Mouse (Mus musculus) lung, embryonic 15.5 days (tissue): Measurements from ENCODE around the gene Zbed5. TPM values are rescaled to one million over a fixed set of nuclear protein-coding genes. Genes with fewer than 3 reads are reported as not detected.
"Not testable (repeated sequence)": the region's sequence is repeated elsewhere in the genome, so short reads cannot be mapped to it uniquely, and the experiment has no call there.

Experiments used
- ATAC-seq: fragments of 200-750 bp; cut with Nextera tagmentation; 2 replicates; pipeline ENCODE4 v1.8.0; 2017; ENCODE audit warnings: moderate number of reproducible peaks, borderline replicate concordance; ENCODE audit not compliant: low FRiP score, low TSS enrichment; ENCODE audit errors: extremely low read depth
- H3K27ac ChIP-seq: fragments of 300-500 bp; sonication (generic); 2 replicates; pipeline ENCODE4 v1.5.1; 2015; ENCODE audit warnings: moderate library complexity, mild to moderate bottlenecking, inconsistent platforms
- H3K27me3 ChIP-seq: fragments of 300-500 bp; sonication (generic); 2 replicates; pipeline ENCODE4 v1.6.1; 2015; ENCODE audit warnings: inconsistent platforms
- H3K36me3 ChIP-seq: fragments of 300-500 bp; sonication (generic); 2 replicates; pipeline ENCODE4 v1.6.1; 2015; ENCODE audit warnings: inconsistent platforms
- H3K4me1 ChIP-seq: fragments of 300-500 bp; sonication (generic); 2 replicates; pipeline ENCODE4 v1.6.1; 2015; ENCODE audit warnings: inconsistent platforms
- H3K4me2 ChIP-seq: fragments of 300-500 bp; sonication (generic); 2 replicates; pipeline ENCODE4 v1.6.1; 2015; ENCODE audit warnings: inconsistent platforms, mild to moderate bottlenecking, moderate library complexity
- H3K4me3 ChIP-seq: fragments of 300-500 bp; sonication (generic); 2 replicates; pipeline ENCODE4 v1.5.1; 2015; ENCODE audit warnings: mild to moderate bottlenecking, inconsistent platforms
- H3K9ac ChIP-seq: fragments of 300-500 bp; sonication (generic); 2 replicates; pipeline ENCODE4 v1.6.1; 2015; ENCODE audit warnings: inconsistent platforms
- H3K9me3 ChIP-seq: fragments of 300-500 bp; sonication (generic); 2 replicates; pipeline ENCODE4 v1.6.1; 2016; ENCODE audit warnings: inconsistent platforms
- WGBS: fragments of 180-500 bp; shearing (Covaris S2); methylation state at CpG from one replicate; pipeline ENCODE4 v1.1.7; 2015; 5-methylcytosine and 5-hydroxymethylcytosine counted together
- polyA plus RNA-seq: library from polyadenylated mRNA; unstranded; fragments of >200 nt; fragmentation: Nextera tagmentation; extraction: Ambion mirVana; gene quantifications from 2 replicates; pipeline ENCODE4 v1.2.1, GENCODE M21; 2015

The Zbed5 gene
- polyA plus RNA-seq, 1 experiment from 2014 or later = 4.6 TPM

DNA sequence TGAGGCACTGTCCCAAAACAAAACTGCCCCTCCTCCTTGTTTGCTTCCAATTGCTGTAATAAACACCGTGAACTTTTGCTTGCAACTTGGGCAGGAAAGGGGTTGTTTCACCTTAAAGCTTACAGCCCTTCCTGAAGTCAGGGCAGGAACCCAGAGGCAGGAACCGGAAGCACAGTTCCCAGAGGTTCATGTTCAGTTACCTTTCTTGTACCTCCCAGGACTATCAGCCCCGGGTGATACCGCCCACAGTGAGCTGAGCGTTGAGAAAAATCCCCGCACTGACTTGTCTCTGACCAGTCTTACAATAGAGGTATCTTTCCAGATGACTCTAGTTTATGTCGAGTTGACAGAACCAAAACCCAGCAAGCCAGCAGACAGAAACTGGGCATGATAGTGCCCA is 14.1 kb downstream of the Zbed5 start:
- Histone ChIP-seq H3K4me3 (no peak overlapping the region), H3K27me3 (no peaks in the 10 kb centered on the region), H3K4me1 (0 out of 2 replicates have a peak, but pooled peaks cover 6% of the 10 kb centered on the region), H3K36me3 (no peaks in the 10 kb centered on the region), H3K9me3 (no peaks in the 10 kb centered on the region), H3K9ac (no peak overlapping the region), H3K27ac (no peak overlapping the region), H3K4me2 (no peak overlapping the region)
- no peak for ATAC-seq
- 78% methylated on average over 7 of the region's 7 CpGs for WGBS

DNA sequence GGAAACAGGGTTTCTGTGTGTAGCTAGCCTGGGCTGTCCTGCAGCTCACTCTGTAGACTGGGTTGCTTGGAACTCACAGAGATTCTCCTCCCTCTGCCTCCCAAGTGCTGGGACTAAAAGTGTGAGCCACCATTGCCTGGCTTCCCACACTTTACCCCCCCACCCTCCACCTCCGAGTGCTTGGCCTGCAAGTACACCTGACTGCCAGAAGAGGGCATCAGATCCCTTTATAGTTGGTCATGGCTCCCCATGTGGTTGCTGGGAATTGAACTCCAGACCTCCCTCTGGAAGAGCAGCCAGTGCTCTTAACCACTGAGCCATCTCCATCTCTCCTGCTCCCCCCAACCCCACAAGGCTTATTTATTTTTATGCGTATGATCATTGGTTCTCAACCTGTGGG is 18.5 kb downstream of the Zbed5 start:
- Histone ChIP-seq H3K9me3 (no peaks in the 10 kb centered on the region), H3K4me1 (0 out of 2 replicates have a peak, but pooled peaks cover 2% of the 10 kb centered on the region), H3K36me3 (no peaks in the 10 kb centered on the region), H3K27ac (no peak overlapping the region), H3K4me2 (no peak overlapping the region), H3K4me3 (no peak overlapping the region), H3K9ac (no peak overlapping the region), H3K27me3 (no peaks in the 10 kb centered on the region)
- ATAC-seq = 0 out of 2 replicates have a peak, but pooled peaks have one; percentile 39
- WGBS = 34% methylated on average over 2 of the region's 2 CpGs

DNA sequence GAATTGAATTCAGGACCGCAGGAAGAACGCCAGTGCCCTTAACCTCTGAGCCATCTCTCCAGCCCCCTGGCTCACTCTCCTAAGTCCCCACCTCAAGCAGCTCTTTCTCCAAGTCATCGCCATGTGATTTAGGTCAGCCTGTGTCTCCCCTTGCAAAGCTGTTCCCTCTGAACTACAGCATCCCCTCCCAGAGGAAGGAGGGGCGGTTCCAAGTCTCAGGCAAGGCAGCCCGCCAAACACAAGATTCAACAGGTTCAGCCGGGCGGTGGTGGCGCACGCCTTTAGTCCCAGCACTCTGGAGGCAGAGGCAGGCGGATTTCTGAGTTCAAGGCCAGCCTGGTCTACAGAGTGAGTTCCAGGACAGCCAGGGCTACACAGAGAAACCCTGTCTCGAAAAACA is 20.0 kb downstream of the Zbed5 start:
- not testable (repeated sequence) for H3K36me3 ChIP-seq, H3K27me3 ChIP-seq, H3K9me3 ChIP-seq, H3K9ac ChIP-seq, ATAC-seq, H3K27ac ChIP-seq, H3K4me1 ChIP-seq, H3K4me2 ChIP-seq, H3K4me3 ChIP-seq
- WGBS = 78% methylated on average over 11 of the region's 11 CpGs

DNA sequence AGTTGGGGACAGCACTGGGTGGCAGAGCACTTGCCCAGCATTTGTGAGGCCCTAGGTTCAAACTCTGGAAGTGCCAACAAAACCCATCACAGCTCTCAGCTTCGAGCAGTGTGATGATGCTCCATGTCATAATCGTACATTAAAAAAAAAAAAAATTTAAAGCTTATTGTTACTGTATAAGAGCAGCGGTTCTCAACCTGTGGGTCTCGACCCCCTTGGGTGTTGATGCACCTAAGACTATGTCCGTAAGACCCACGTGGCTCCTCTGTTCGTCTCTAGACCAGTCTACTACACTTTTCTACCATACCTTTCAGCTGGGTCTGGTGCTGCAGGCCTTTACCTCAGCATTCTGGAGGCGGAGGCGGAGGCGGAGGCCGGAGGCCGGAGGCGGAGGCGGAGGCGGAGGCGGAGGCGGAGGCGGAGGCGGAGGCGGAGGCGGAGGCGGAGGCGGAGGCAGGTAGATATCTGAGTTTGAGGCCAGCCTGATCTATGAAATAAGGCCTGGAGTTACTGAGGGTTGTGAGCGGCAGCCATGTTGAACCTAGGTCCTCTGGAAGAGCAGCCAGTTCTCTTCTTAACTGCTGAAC is 22.6 kb downstream of the Zbed5 start:
- H3K4me3 ChIP-seq = no peak overlapping the region
- 84% methylated on average over 24 of the region's 24 CpGs for WGBS
- no peaks in the 10 kb centered on the region for H3K4me1 ChIP-seq
- ATAC-seq = no peak
- H3K27me3 ChIP-seq = no peaks in the 10 kb centered on the region
- no peak overlapping the region for H3K4me2 ChIP-seq
- H3K9me3 ChIP-seq = no peaks in the 10 kb centered on the region
- no peak overlapping the region for H3K9ac ChIP-seq
- no peak overlapping the region for H3K27ac ChIP-seq
- no peaks in the 10 kb centered on the region for H3K36me3 ChIP-seq

DNA sequence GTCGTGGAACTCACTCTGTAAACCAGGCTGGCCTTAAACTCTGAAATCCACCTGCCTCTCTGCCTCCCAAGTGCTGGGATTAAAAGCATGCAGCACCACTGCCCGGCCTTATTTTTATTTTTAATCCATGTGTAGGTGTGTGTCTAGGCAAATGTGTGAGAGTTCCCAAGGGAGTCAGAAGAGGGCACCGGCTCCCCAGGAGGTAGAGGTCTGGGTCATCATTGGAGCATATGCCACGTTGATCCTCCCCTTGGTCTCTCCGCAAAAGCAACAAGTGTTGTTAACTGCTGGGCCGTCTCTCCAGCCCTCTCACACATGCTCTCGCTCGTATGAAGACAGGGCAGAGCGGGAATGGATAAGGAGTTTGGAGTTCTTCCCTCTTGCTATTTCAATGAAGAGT is 23.2 kb downstream of the Zbed5 start:
- H3K36me3 ChIP-seq = no peaks in the 10 kb centered on the region
- no peaks in the 10 kb centered on the region for H3K9me3 ChIP-seq
- H3K4me1 ChIP-seq = no peaks in the 10 kb centered on the region
- H3K4me3 ChIP-seq = no peak overlapping the region
- WGBS = 68% methylated on average over 9 of the region's 9 CpGs
- H3K4me2 ChIP-seq = no peak overlapping the region
- no peaks in the 10 kb centered on the region for H3K27me3 ChIP-seq
- H3K27ac ChIP-seq = no peak overlapping the region
- H3K9ac ChIP-seq = no peak overlapping the region
- ATAC-seq = no peak

DNA sequence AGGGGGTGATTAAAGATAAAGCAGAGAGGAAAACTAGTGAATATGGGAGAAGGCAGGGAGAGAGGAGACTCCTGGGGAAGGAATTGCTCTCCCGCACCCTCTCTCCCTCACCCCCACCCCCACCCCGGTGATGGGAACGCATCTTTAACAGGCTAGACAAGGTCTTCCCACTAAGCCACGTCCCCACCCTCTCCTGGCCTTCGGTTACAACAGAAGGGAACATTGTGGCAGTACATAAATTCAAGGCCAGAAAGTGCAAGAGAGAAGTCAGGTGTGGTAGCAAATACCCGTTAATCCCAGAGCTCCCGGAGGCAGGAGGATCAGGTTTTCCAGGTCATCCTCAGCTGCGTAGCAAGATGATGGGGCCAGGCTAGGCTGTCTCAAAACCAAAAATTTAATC is 23.8 kb downstream of the Zbed5 start:
- H3K4me2 ChIP-seq = no peak overlapping the region
- no peak for ATAC-seq
- no peaks in the 10 kb centered on the region for H3K4me1 ChIP-seq
- H3K9ac ChIP-seq = no peak overlapping the region
- H3K36me3 ChIP-seq = no peaks in the 10 kb centered on the region
- no peak overlapping the region for H3K4me3 ChIP-seq
- no peak overlapping the region for H3K27ac ChIP-seq
- no peaks in the 10 kb centered on the region for H3K9me3 ChIP-seq
- 60% methylated on average over 8 of the region's 8 CpGs for WGBS
- H3K27me3 ChIP-seq = no peaks in the 10 kb centered on the region

DNA sequence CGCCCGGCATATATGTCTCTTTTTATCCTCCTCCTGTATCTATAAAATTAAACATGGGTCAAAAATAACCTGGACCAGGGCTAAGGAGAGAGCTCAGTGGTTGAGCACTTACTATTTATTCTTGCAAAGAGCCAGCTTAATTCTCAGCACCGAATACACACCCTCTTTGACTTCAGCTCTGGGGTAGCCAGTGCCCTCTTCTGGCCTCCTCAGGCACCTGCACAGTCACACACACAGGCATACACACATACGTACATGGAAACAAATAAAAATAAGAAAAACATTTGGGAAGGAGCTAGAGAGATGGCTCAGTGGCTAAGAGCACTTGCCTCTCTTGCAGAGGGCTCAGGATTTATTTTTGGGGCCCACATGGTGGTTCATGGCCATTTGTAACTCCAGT is 26.4 kb downstream of the Zbed5 start:
- Histone ChIP-seq H3K4me2 (no peak overlapping the region), H3K4me1 (no peaks in the 10 kb centered on the region), H3K9ac (no peak overlapping the region), H3K27me3 (no peaks in the 10 kb centered on the region), H3K9me3 (no peaks in the 10 kb centered on the region), H3K27ac (no peak overlapping the region), H3K36me3 (no peaks in the 10 kb centered on the region), H3K4me3 (no peak overlapping the region)
- ATAC-seq = no peak
- 90% methylated on average over 4 of the region's 4 CpGs for WGBS

DNA sequence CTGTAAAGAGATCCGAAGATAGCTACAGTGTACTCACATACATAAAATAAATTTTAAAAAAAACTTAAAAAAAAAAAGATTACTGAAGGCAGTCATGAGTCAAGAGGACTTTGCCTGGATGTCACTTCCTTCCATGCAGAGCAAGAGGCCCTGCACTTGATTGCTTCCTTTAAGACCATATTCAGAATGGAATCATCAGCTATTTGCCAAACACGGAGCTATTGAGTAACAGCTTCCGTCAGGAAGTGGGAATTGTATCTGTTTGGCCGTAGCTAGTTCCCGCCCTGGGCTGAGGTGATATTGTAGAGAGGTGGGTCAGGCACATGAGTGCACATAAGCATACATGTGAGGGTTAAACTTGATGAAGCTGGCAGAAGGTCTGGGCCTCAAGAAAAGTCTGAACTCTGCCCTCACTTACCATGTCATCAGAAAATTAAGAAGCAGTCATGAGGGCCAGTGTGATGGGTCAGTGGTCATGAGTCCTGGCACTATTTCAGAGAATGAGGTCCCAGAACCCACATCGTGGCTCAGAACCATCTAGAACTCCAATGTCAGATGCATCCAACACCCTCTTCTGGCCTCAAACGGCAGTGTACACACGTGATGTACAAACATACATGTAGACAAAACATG is 29.4 kb downstream of the Zbed5 start:
- no peak overlapping the region for H3K9ac ChIP-seq
- H3K4me2 ChIP-seq = no peak overlapping the region
- H3K4me3 ChIP-seq = no peak overlapping the region
- H3K4me1 ChIP-seq = peaks cover 2% of the 10 kb centered on the region; the same call in 1 of the 2 replicates
- ATAC-seq = no peak
- H3K9me3 ChIP-seq = no peaks in the 10 kb centered on the region
- no peaks in the 10 kb centered on the region for H3K27me3 ChIP-seq
- WGBS = 76% methylated on average over 8 of the region's 8 CpGs
- no peaks in the 10 kb centered on the region for H3K36me3 ChIP-seq
- no peak overlapping the region for H3K27ac ChIP-seq

DNA sequence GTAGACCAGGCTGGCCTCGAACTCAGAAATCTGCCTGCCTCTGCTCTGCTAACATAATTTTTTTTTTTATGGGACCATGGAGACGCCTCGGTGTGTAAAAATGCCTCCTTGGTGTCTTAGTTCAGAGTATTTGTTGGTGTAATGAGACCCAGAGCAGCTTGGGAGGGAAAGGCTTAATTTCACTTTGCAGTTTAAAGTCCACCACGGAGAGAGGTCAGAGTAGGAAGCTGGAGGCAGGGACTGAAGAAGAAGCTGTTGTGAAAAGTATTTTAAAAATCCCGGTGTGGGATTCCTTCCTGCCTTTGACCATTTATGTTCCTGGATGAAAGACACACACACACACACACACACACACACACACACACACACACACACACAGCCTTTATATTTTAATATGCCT is 30.4 kb downstream of the Zbed5 start:
- no peak overlapping the region for H3K9ac ChIP-seq
- no peak overlapping the region for H3K4me3 ChIP-seq
- no peaks in the 10 kb centered on the region for H3K27me3 ChIP-seq
- ATAC-seq = no peak
- H3K36me3 ChIP-seq = no peaks in the 10 kb centered on the region
- H3K4me2 ChIP-seq = no peak overlapping the region
- WGBS = 64% methylated on average over 5 of the region's 5 CpGs
- H3K27ac ChIP-seq = no peak overlapping the region
- no peaks in the 10 kb centered on the region for H3K9me3 ChIP-seq
- H3K4me1 ChIP-seq = peaks cover 10% of the 10 kb centered on the region

DNA sequence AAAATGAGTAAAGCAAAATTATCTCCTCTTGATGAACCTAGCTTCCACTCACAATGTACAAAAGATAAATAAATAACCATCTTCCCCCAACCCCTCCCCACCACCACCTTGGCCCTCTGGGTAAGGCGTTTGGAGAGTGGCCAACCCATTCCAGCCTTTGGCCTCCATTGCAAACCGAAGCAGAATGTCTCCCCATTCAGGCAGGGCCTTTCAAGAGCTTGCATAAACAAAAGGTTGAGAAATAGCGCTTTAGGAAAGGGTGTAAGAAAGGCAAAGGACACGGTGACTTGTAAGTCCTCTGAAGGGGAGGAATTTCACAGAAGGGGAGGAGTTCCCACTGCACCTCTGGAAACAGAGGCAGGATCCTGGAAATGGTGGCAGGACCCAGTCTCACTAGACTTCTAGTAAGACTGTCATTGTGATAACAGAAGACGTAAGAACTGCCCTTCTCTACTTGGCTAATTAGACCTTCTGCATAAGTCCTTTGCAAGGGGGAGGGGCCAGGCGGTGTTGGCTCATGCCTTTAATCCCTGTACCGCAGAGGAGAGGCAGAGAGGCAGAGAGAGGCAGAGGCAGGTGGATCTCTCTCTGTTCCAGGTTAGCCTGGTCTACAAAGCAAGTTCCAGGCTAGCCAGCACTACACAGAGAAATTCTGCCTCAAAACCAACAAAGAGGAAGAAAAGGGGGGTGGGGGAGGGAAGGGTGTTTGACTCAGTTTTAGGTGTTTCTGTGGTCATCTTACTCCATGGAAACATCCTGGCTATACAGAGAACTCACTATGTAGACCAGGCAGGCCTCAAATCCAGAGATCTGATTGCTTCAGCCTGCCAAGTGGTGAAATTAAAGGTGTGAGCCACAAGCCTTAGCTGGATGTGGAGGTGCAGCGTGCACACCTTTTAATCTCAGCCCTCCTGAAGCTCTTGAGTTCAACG is 34.7 kb downstream of the Zbed5 start:
- WGBS = 31% methylated on average over 9 of the region's 9 CpGs
- no peaks in the 10 kb centered on the region for H3K9me3 ChIP-seq
- peak; percentile 57; the same call in 1 of the 2 replicates for ATAC-seq
- H3K4me1 ChIP-seq = peaks cover 10% of the 10 kb centered on the region
- H3K36me3 ChIP-seq = no peaks in the 10 kb centered on the region
- H3K4me3 ChIP-seq = no peak overlapping the region
- H3K9ac ChIP-seq = no peak overlapping the region
- H3K27ac ChIP-seq = peak overlapping the region; percentile 66
- H3K4me2 ChIP-seq = no peak overlapping the region
- H3K27me3 ChIP-seq = no peaks in the 10 kb centered on the region

DNA sequence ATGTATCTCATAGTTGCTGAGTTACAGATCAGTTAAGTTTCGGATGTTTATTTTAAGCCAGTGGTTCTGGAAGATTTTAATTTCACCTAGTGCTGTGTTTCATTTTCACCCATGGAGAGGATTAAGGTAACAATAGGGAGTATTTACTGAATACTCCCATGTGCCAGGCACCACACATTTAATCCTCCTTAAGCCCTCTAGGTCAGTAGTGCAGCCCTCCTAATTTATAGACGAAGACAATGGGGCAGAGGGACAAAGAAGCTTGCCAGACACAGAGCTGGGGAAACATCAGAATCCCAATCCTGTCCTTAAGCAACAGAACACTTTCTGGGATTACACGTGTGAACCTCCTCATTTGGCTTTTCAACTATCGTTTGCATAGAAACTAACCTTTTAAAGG is 41.4 kb downstream of the Zbed5 start:
- H3K4me1 ChIP-seq = 0 out of 2 replicates have a peak, but pooled peaks cover 4% of the 10 kb centered on the region
- H3K4me2 ChIP-seq = no peak overlapping the region
- H3K27me3 ChIP-seq = no peaks in the 10 kb centered on the region
- no peak overlapping the region for H3K27ac ChIP-seq
- H3K9ac ChIP-seq = no peak overlapping the region
- H3K4me3 ChIP-seq = no peak overlapping the region
- no peaks in the 10 kb centered on the region for H3K9me3 ChIP-seq
- 51% methylated on average over 4 of the region's 4 CpGs for WGBS
- no peak for ATAC-seq
- H3K36me3 ChIP-seq = no peaks in the 10 kb centered on the region

DNA sequence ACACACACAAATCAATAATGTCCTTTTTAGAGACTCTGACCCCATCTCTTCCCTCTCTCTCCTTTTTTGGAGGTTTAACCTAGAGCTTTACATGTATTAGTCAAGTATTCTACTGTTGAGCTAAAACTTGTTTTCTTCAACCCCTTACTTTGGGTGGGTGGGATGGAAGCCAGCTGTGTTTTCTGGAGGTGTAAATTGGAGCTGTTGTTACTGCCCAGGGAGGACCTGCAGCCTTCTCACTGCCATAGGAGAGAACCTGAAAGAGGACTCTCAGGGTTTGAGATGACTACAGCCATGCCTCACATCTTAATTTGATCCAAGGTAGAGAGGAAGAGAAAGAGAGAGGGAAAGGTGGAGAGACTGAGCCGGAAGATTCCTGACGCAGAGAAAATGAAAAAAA is 44.8 kb downstream of the Zbed5 start:
- Histone ChIP-seq H3K4me1 (peaks cover 11% of the 10 kb centered on the region), H3K9me3 (no peaks in the 10 kb centered on the region), H3K4me3 (peak overlapping the region; percentile 69; the same call in 1 of the 2 replicates), H3K27ac (no peak overlapping the region), H3K36me3 (no peaks in the 10 kb centered on the region), H3K9ac (no peak overlapping the region), H3K4me2 (peak overlapping the region; percentile 61; the same call in 1 of the 2 replicates), H3K27me3 (no peaks in the 10 kb centered on the region)
- WGBS = 30% methylated on average over 2 of the region's 2 CpGs
- no peak for ATAC-seq
